ENCODE assay signal across 10 mouse cellular contexts in the genomic region with DNA sequence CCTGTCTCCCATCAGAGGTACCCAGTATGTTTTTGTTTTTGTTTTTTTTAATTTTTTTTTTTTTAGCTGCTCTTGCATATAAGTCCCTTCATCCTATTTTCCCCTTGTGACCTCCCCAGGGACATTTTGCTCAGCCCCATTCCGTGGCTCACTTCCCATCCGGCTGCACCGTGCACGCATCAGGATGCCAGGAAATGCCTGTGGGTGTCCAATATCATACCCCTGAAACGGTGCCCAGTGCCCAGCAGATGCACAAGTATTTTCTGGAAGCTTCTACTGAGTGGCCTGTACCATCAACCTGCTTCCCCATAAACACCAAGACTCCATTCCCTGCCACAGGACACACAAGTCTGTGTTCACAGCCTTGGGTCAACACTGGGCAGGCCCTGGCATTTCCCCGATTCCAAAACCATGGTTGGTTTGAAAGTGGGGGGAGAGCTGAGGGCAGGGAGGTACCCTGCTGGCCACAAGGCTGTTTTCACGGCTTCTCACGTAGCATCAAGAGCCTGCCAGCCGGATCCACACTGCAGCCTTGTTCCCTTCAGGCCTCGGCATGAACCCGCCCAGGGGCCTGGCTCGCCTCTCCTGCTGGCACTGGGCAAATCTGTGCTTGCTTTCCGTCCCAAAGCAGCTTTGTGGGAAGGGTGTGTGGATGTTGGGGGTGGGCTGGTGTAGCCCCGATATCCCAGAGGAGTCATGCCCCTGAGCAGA. TPM values are rescaled to one million over a fixed set of nuclear protein-coding genes. Genes with fewer than 3 reads are reported as not detected.
DNase-seq lines count a peak whose midpoint lies in the region; ATAC-seq and TF ChIP-seq lines count a peak whose summit lies in the region.
"Had no signal": no experiment of that assay in that cellular context is flagged by ENCODE, and none has a peak within 500 bp of the region (broad histone marks: within the 10 kb centered on the region; RNA-seq: fewer than 3 reads in every experiment).

No protein-coding gene starts in this region.

- peak; percentile 32 for DNase-seq in adrenal gland, postnatal 14 days
- no peak for DNase-seq in adrenal gland, adult 8-10 months
- no peak for DNase-seq in neural tube, embryonic 10.5 days (ENCODE audit: extremely low spot score, low spot score)
- DNase-seq in gastrocnemius, adult 2 months, result peak; percentile 76
- DNase-seq in midbrain, postnatal 0 days (ENCODE audit: low spot score), result peak; percentile 51
- no peak for DNase-seq in T-cell, adult 2 months (ENCODE audit: low spot score)
- no peak for DNase-seq in thymus, postnatal 10 days (ENCODE audit: low spot score in 2 of 2)
- DNase-seq: kidney, adult 11 months; liver had no signal

- no peak overlapping the region for H3K4me2 ChIP-seq in neural tube, embryonic 13.5 days
- no peak overlapping the region for H3K4me2 ChIP-seq in midbrain, postnatal 0 days (ENCODE audit: low read depth, low read length, poor library complexity, severe bottlenecking)

- peak overlapping the region; percentile 61 for H3K27ac ChIP-seq in neural tube, embryonic 13.5 days (replicated peaks)
- peak overlapping the region; percentile 78 for H3K27ac ChIP-seq in gastrocnemius, adult 2 months
- peak overlapping the region; percentile 27; the same call in 1 of the 2 replicates for H3K27ac ChIP-seq in midbrain, postnatal 0 days (ENCODE audit: low read depth, low read length)

- WGBS in neural tube, embryonic 13.5 days, result 60% methylated on average over 14 of the region's 14 CpGs
- 71% methylated on average over 14 of the region's 14 CpGs for WGBS in midbrain, postnatal 0 days

- H3K4me1 ChIP-seq in neural tube, embryonic 13.5 days (replicated peaks), result peaks cover 40% of the 10 kb centered on the region
- peaks cover 3% of the 10 kb centered on the region; the same call in 1 of the 2 replicates for H3K4me1 ChIP-seq in midbrain, postnatal 0 days (ENCODE audit: insufficient read depth, low read length)

- H3K27me3 ChIP-seq in neural tube, embryonic 13.5 days, result no peaks in the 10 kb centered on the region
- no peaks in the 10 kb centered on the region for H3K27me3 ChIP-seq in midbrain, postnatal 0 days (ENCODE audit: insufficient read depth, low read length)

- no peak for ATAC-seq in neural tube, embryonic 13.5 days (ENCODE audit: low read depth)
- ATAC-seq in midbrain, postnatal 0 days (ENCODE audit: low FRiP score), result peak; percentile 45; the same call in 1 of the 2 replicates

- no peak overlapping the region for H3K9ac ChIP-seq in neural tube, embryonic 13.5 days
- H3K9ac ChIP-seq in midbrain, postnatal 0 days (replicated peaks; ENCODE audit: low read length, poor library complexity, severe bottlenecking), result no peak overlapping the region

- H3K36me3 ChIP-seq in neural tube, embryonic 13.5 days, result no peaks in the 10 kb centered on the region
- H3K36me3 ChIP-seq in midbrain, postnatal 0 days (ENCODE audit: insufficient read depth, low read length), result no peaks in the 10 kb centered on the region

- no peak for TF ChIP-seq CTCF in gastrocnemius, adult 2 months (IDR thresholded peaks at IDR 0.05)
- no peak for TF ChIP-seq CTCF in midbrain, postnatal 0 days (IDR thresholded peaks at IDR 0.05)

- intact Hi-C loops in gastrocnemius, adult 2 months (cut with DNase I), result no loop called here

- H3K9me3 ChIP-seq in neural tube, embryonic 13.5 days, result no peaks in the 10 kb centered on the region
- H3K9me3 ChIP-seq in midbrain, postnatal 0 days (ENCODE audit: low read length), result no peaks in the 10 kb centered on the region

- H3K4me3 ChIP-seq in neural tube, embryonic 13.5 days, result no peak overlapping the region
- H3K4me3 ChIP-seq in gastrocnemius, adult 2 months, result no peak overlapping the region
- H3K4me3 ChIP-seq in midbrain, postnatal 0 days (ENCODE audit: low read depth, low read length), result no peak overlapping the region

RNA-seq across cellular contexts. Expression of a gene that starts 36.2 kb away (rescaled TPM):
- total RNA-seq in adrenal gland, postnatal 14 days (2021), result 3.7 and 5.3 TPM in 2 replicates
- 1 to 10 TPM; 2.4 to 4.6 (median 3.4) TPM for total RNA-seq in adrenal gland, adult 8-10 months (2022)
- 7.0 and 8.5 TPM in 2 replicates for polyA plus RNA-seq in neural tube, embryonic 13.5 days (2015; fragmentation: Nextera tagmentation; extraction: Ambion mirVana)
- total RNA-seq in gastrocnemius, adult 2 months (2021), result not detected
- 6.1 and 10.6 TPM in 2 replicates for total RNA-seq in midbrain, postnatal 0 days (2014; rRNA removed)
- polyA plus RNA-seq in midbrain, postnatal 0 days (2015; fragmentation: Nextera tagmentation; extraction: Ambion mirVana), result 7.2 and 8.6 TPM in 2 replicates

Comparison
In these comparisons a context has a peak if more than half of its experiments do, and no peak if none do; other contexts are left out.
1. DNase-seq: peak in adrenal gland, postnatal 14 days (single experiment), gastrocnemius, adult 2 months (single experiment) and midbrain, postnatal 0 days (single experiment); none in adrenal gland, adult 8-10 months (single experiment), neural tube, embryonic 10.5 days (single experiment), T-cell, adult 2 months (single experiment) and thymus, postnatal 10 days (0 of 2).
2. H3K27ac ChIP-seq: peak in every context shown above with its lines; median percentile 78 in gastrocnemius, adult 2 months; 61 in neural tube, embryonic 13.5 days; 27 in midbrain, postnatal 0 days.